Mouse (Mus musculus) liver, embryonic 14.5 days (tissue): ENCODE data around the gene Cyp2f2. TPM values are rescaled to one million over a fixed set of nuclear protein-coding genes. Genes with fewer than 3 reads are reported as not detected.

Experiments
- ATAC-seq: fragments of 200-750 bp; cut with Nextera tagmentation; 2 replicates; pipeline ENCODE4 v1.8.0; 2017; ENCODE audit warnings: moderate number of reproducible peaks, mild to moderate bottlenecking, moderate library complexity; ENCODE audit not compliant: insufficient read depth
- DNase-seq, 3 experiments: peaks; one replicate each; pipeline ENCODE4 v3.0.0-alpha.2; 2012 to 2013; ENCODE audit warnings: low read depth in 3 of 3, low spot score in 3 of 3
- H3K27ac ChIP-seq: fragments of 300-500 bp; sonication (generic); 2 replicates; pipeline ENCODE4 v1.5.1; 2014; ENCODE audit warnings: moderate library complexity, mild to moderate bottlenecking, control low read depth, inconsistent platforms
- H3K27me3 ChIP-seq: fragments of 300-500 bp; sonication (generic); 2 replicates; pipeline ENCODE4 v1.6.1; 2014; ENCODE audit warnings: mild to moderate bottlenecking, low read length, moderate library complexity; ENCODE audit not compliant: control insufficient read depth, insufficient read depth
- H3K36me3 ChIP-seq: fragments of 300-500 bp; sonication (generic); replicated peaks from 2 replicates; pipeline ENCODE4 v1.6.1; 2014; ENCODE audit warnings: low read depth; ENCODE audit not compliant: control insufficient read depth, insufficient read depth
- H3K4me1 ChIP-seq, 2 experiments: fragments of 200-500 bp in 1 of 2; fragments of 300-500 bp in 1 of 2; sonication (generic) in 1 of 2; replicated peaks; 2 replicates each; pipeline ENCODE4 v1.6.1; 2012 to 2014; ENCODE audit warnings: antibody characterized with exemption in 1 of 2, inconsistent platforms in 1 of 2, low read length in 1 of 2; ENCODE audit not compliant: control insufficient read depth in 2 of 2, insufficient read depth in 2 of 2
- H3K4me2 ChIP-seq: fragments of 300-500 bp; sonication (generic); 2 replicates; pipeline ENCODE4 v1.6.1; 2014; ENCODE audit warnings: low read depth, mild to moderate bottlenecking, control low read depth, moderate library complexity
- H3K4me3 ChIP-seq, 2 experiments: fragments of 200-500 bp in 1 of 2; fragments of 300-500 bp in 1 of 2; sonication (generic) in 1 of 2; 2 replicates each; pipeline ENCODE4 v1.5.1; 2012 to 2014; ENCODE audit warnings: low read depth in 2 of 2, low read length in 2 of 2, mild to moderate bottlenecking in 2 of 2, control low read depth in 1 of 2, inconsistent platforms in 1 of 2, moderate library complexity in 1 of 2; ENCODE audit not compliant: insufficient read depth in 1 of 2
- H3K9ac ChIP-seq: fragments of 300-500 bp; sonication (generic); replicated peaks from 2 replicates; pipeline ENCODE4 v1.6.1; 2014; ENCODE audit warnings: mild to moderate bottlenecking, control low read depth, moderate library complexity
- H3K9me3 ChIP-seq: fragments of 300-500 bp; sonication (generic); 2 replicates; pipeline ENCODE4 v1.6.1; 2016; ENCODE audit warnings: low read length, mixed read lengths; ENCODE audit not compliant: control insufficient read depth
- CTCF ChIP-seq: IDR thresholded peaks from 2 replicates; pipeline ENCODE4 v1.5.1; 2016; ENCODE audit warnings: antibody characterized with exemption, low read depth, control low read depth
- EP300 ChIP-seq: IDR thresholded peaks from 2 replicates; pipeline ENCODE4 v1.6.1; 2016; ENCODE audit warnings: antibody characterized with exemption, low read depth
- WGBS: fragments of 180-500 bp; shearing (Covaris S2); extraction: QIAGEN DNeasy Blood & Tissue Kit; methylation state at CpG from one replicate; pipeline ENCODE4 v1.1.7; 2014; ENCODE audit not compliant: insufficient replicate concordance; 5-methylcytosine and 5-hydroxymethylcytosine counted together
- polyA plus RNA-seq, 2 experiments: library from polyadenylated mRNA; depleted of rRNA in 1 of 2; stranded (reverse) in 1 of 2; unstranded in 1 of 2; fragments of >200 nt; fragmentation: Nextera tagmentation in 1 of 2; extraction: Ambion mirVana in 1 of 2; gene quantifications; 2 replicates each; pipeline versions ENCODE4 v1.2.1 to v1.2.3; 2012 to 2014

The Cyp2f2 gene
- polyA plus RNA-seq, 2 experiments = 0.21 to 0.32 TPM

GRCm38 (mm10) chr7:27174896-27175295 is 55.2 kb downstream of the Cyp2f2 start:
- no peaks in the 10 kb centered on the region for H3K36me3 ChIP-seq
- H3K9me3 ChIP-seq = no peaks in the 10 kb centered on the region
- 82% methylated on average over 7 of the region's 7 CpGs for WGBS
- no peak for ATAC-seq
- H3K27ac ChIP-seq = no peak overlapping the region
- no peak overlapping the region for H3K4me3 ChIP-seq
- no peak overlapping the region for H3K9ac ChIP-seq
- no peak for TF ChIP-seq EP300
- no peak for TF ChIP-seq CTCF
- peaks cover 10 to 14% of the 10 kb centered on the region in 2 experiments for H3K4me1 ChIP-seq
- no peaks in the 10 kb centered on the region for H3K27me3 ChIP-seq
- H3K4me2 ChIP-seq = no peak overlapping the region
- no peak for DNase-seq

- H3K9me3 ChIP-seq = no peaks in the 10 kb centered on the region
- peaks cover 10 to 18% of the 10 kb centered on the region in 2 experiments for H3K4me1 ChIP-seq
- H3K27me3 ChIP-seq = no peaks in the 10 kb centered on the region
- DNase-seq (no peak), ATAC-seq (no peak)
- peak overlapping the region; percentile 78 to 88 for H3K4me3 ChIP-seq
- peak overlapping the region; percentile 73 for H3K4me2 ChIP-seq
- TF ChIP-seq EP300 = no peak
- H3K36me3 ChIP-seq = no peaks in the 10 kb centered on the region
- 20% methylated on average over 4 of the region's 4 CpGs for WGBS
- peak overlapping the region; percentile 70 for H3K27ac ChIP-seq
- peak overlapping the region; percentile 44 for H3K9ac ChIP-seq
Observed at GRCm38 (mm10) chr7:27177942-27178323, 58.2 kb downstream of the Cyp2f2 start.

- ATAC-seq (peak; percentile 95), DNase-seq (peak; percentile 99)
- H3K9ac ChIP-seq = peak within 1 kb of the TSS; percentile 44
- no peaks in the 10 kb centered on the region for H3K9me3 ChIP-seq
- H3K27ac ChIP-seq = peak within 1 kb of the TSS; percentile 70
- H3K4me2 ChIP-seq = peak within 1 kb of the TSS; percentile 73
- peaks cover 10 to 18% of the 10 kb centered on the region in 2 experiments for H3K4me1 ChIP-seq
- H3K36me3 ChIP-seq = no peaks in the 10 kb centered on the region; the same call in 1 of the 2 replicates
- under 1% methylated on average over 53 of the region's 53 CpGs for WGBS
- peak; percentile 32; the same call in 1 of the 2 replicates for TF ChIP-seq EP300
- TF ChIP-seq CTCF = peak; percentile 86
- no peaks in the 10 kb centered on the region for H3K27me3 ChIP-seq
- H3K4me3 ChIP-seq = peak within 1 kb of the TSS; percentile 78 to 88
Observed at GRCm38 (mm10) chr7:27178324-27179216, 58.9 kb downstream of the Cyp2f2 start, which contains the start of gene Rab4b. Rab4b (minus strand) TSS chr7:27178896.

GRCm38 (mm10) chr7:27179217-27179918 is 59.7 kb downstream of the Cyp2f2 start:
- no peaks in the 10 kb centered on the region for H3K9me3 ChIP-seq
- TF ChIP-seq EP300 = no peak
- peaks cover 10 to 18% of the 10 kb centered on the region in 2 experiments for H3K4me1 ChIP-seq
- peak overlapping the region; percentile 73 for H3K4me2 ChIP-seq
- no peak overlapping the region for H3K27ac ChIP-seq
- H3K36me3 ChIP-seq = no peaks in the 10 kb centered on the region; the same call in 1 of the 2 replicates
- H3K9ac ChIP-seq = peak overlapping the region; percentile 37
- H3K27me3 ChIP-seq = no peaks in the 10 kb centered on the region
- ATAC-seq (no peak), DNase-seq (no peak)
- peak overlapping the region; percentile 54 to 88 for H3K4me3 ChIP-seq
- WGBS = 42% methylated on average over 16 of the region's 16 CpGs

- 65% methylated on average over 5 of the region's 5 CpGs for WGBS
- DNase-seq = no peak
- no peaks in the 10 kb centered on the region for H3K27me3 ChIP-seq
- no peak for ATAC-seq
- no peak overlapping the region for H3K9ac ChIP-seq
- peaks cover 10 to 18% of the 10 kb centered on the region in 2 experiments for H3K4me1 ChIP-seq
- TF ChIP-seq EP300 (no peak), CTCF (no peak)
- no peak overlapping the region for H3K4me3 ChIP-seq
- H3K27ac ChIP-seq = no peak overlapping the region
- H3K9me3 ChIP-seq = no peaks in the 10 kb centered on the region
- no peak overlapping the region for H3K4me2 ChIP-seq
- H3K36me3 ChIP-seq = no peaks in the 10 kb centered on the region; the same call in none of the 2 replicates
Observed at GRCm38 (mm10) chr7:27180036-27180435, 60.3 kb downstream of the Cyp2f2 start.
